Mouse (Mus musculus): ENCODE data around the gene Me3. TPM values are rescaled to one million over a fixed set of nuclear protein-coding genes. Genes with fewer than 3 reads are reported as not detected.

Gene Me3
- not detected in 2 replicates for total RNA-seq (2023)

DNA sequence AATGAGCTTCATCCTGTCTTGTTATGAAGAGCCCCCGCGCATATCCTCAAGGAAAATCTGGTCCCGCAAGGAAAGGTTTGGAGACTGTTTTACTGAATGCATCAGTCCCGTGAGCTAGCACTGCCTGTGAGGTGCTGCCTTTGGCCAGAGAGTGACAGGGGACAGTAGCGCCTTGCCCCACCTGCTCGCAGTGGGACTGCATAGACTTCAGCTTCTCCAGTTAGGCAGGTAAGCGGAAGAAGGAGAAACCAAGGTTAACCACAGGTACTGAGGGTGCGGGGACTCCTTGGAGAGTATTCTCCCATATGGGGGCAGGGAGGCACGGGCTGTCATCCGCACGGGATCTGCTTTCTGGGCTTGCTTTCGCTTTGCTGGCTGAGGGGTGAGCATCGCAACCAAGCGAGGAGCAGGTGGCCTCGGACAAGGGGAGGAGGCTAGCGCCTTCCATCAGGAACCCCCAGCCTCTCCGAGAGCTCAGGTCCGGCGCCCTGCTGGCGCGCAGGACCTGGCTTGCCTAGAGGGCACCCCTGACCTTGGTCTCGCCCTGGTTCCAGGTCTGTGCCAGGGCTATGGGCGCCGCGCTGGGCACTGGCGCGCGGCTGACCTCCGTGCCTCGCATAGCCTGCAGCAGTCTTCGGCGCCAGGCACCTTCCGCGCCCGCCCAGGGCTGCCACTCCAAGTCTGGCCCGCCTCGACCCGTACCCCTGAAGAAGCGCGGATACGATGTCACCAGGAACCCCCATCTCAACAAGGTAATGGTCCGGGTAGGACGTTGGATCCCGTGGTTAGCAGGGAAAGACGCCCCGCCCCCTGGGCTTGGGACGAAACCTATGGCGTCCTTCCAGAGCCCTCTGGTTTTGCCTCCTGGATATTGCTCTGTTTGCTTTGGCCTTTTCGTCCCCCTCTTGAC is at the start of gene Me3:
TSS of gene Me3 (plus strand) at position 51 of the 910 bp plus-strand sequence.

DNA sequence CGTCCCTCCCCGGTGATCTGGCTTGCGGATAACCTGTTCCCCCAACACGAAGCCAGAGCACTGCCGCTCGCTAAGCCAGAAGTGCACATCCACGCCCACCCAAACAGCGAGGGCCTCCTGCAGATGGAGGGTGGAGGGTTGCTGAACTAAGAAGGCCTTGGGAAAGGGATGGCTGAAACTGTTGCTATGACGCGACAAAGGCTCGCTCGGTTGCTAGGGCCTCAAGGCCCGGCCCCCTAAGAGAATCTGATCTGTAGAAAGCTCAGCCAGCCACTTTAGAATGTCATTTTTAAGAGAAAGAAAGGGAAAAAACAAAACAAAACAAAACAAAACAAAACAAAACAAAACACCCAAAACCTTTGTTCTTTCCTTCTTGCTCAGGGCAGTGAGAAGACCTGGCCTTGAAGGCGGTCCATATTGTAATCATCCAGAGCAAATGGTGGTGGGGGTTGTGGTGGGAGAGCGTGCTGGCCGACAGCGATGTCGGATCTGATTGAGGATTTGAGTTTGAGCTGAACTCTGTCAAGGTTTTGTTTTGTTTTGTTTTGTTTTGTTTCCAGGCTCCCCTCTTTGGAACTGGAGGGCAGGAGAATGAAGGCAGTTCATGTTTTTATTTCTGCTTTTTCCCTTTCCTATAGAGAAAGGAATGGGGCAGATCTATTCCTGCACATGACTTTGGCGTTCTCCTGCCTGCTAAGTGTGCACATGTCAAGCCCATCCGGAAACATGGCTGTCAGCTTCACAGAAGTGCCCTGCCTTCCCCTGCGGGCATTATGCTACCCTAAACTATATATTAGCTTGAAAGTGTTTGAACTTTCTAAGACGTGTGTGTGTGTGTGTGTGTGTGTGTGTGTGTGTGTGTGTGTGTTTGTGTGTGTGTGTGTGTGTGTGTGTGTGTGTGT is 271.5 kb downstream of the Me3 start, which contains the start of gene Ccdc81:
TSS of gene Ccdc81 (minus strand) at position 188 of the 902 bp plus-strand sequence.

Other genes with a start within 250 kb of the Me3 start
- gene Tmem135, start 228.2 kb upstream of the Me3 start, total RNA-seq (2023), result 23.8 and 25.2 TPM in 2 replicates
- gene Fzd4, start 228.0 kb upstream of the Me3 start, total RNA-seq (2023), result 0.57 and 0.98 TPM in 2 replicates
- not detected in 2 replicates for gene Prss23, start 105.2 kb upstream of the Me3 start, total RNA-seq (2023)